Mouse (Mus musculus) heart, embryonic 11.5 days (tissue): ENCODE measurements around the gene Tax1bp1. TPM values are rescaled to one million over a fixed set of nuclear protein-coding genes. Genes with fewer than 3 reads are reported as not detected.
"Not testable (repeated sequence)": the region's sequence is repeated elsewhere in the genome, so short reads cannot be mapped to it uniquely, and the experiment has no call there.

Experiments
- ATAC-seq: fragments of 200-750 bp; cut with Nextera tagmentation; replicated peaks from 2 replicates; pipeline ENCODE4 v1.8.0; 2017; ENCODE audit warnings: moderate library complexity; ENCODE audit not compliant: insufficient number of reproducible peaks, low FRiP score, low TSS enrichment
- H3K27ac ChIP-seq: fragments of 300-500 bp; sonication (generic); 2 replicates; pipeline ENCODE4 v1.5.1; 2014; ENCODE audit warnings: mild to moderate bottlenecking, low read depth, low read length
- H3K27me3 ChIP-seq: fragments of 300-500 bp; sonication (generic); 2 replicates; pipeline ENCODE4 v1.6.1; 2014; ENCODE audit warnings: mild to moderate bottlenecking, low read length, mixed read lengths; ENCODE audit not compliant: control insufficient read depth, insufficient read depth
- H3K36me3 ChIP-seq: fragments of 300-500 bp; sonication (generic); 2 replicates; pipeline ENCODE4 v1.6.1; 2014; ENCODE audit warnings: mild to moderate bottlenecking, low read length, moderate library complexity, mixed read lengths; ENCODE audit not compliant: control insufficient read depth, insufficient read depth
- H3K4me1 ChIP-seq: fragments of 300-500 bp; sonication (generic); 2 replicates; pipeline ENCODE4 v1.6.1; 2014; ENCODE audit warnings: low read length; ENCODE audit not compliant: control insufficient read depth, insufficient read depth
- H3K4me2 ChIP-seq: fragments of 300-500 bp; sonication (generic); 2 replicates; pipeline ENCODE4 v1.6.1; 2014; ENCODE audit warnings: mild to moderate bottlenecking, moderate library complexity
- H3K4me3 ChIP-seq: fragments of 300-500 bp; sonication (generic); 2 replicates; pipeline ENCODE4 v1.5.1; 2014; ENCODE audit warnings: low read depth, low read length
- H3K9ac ChIP-seq: fragments of 300-500 bp; sonication (generic); 2 replicates; pipeline ENCODE4 v1.6.1; 2014; ENCODE audit warnings: mild to moderate bottlenecking, low read depth, low read length, moderate library complexity
- H3K9me3 ChIP-seq: fragments of 300-500 bp; sonication (generic); replicated peaks from 2 replicates; pipeline ENCODE4 v1.6.1; 2016; ENCODE audit warnings: low read length; ENCODE audit not compliant: control insufficient read depth
- WGBS: fragments of 180-500 bp; shearing (Covaris S2); extraction: QIAGEN DNeasy Blood & Tissue Kit; methylation state at CpG from one replicate; pipeline ENCODE4 v1.1.7; 2014; ENCODE audit not compliant: insufficient replicate concordance; 5-methylcytosine and 5-hydroxymethylcytosine counted together
- polyA plus RNA-seq: library from polyadenylated mRNA; unstranded; fragments of >200 nt; fragmentation: Nextera tagmentation; extraction: Ambion mirVana; gene quantifications from 2 replicates; pipeline ENCODE4 v1.2.1, GENCODE M21; 2014

Tax1bp1 gene
- polyA plus RNA-seq, result 92.5 and 100 TPM in 2 replicates

DNA sequence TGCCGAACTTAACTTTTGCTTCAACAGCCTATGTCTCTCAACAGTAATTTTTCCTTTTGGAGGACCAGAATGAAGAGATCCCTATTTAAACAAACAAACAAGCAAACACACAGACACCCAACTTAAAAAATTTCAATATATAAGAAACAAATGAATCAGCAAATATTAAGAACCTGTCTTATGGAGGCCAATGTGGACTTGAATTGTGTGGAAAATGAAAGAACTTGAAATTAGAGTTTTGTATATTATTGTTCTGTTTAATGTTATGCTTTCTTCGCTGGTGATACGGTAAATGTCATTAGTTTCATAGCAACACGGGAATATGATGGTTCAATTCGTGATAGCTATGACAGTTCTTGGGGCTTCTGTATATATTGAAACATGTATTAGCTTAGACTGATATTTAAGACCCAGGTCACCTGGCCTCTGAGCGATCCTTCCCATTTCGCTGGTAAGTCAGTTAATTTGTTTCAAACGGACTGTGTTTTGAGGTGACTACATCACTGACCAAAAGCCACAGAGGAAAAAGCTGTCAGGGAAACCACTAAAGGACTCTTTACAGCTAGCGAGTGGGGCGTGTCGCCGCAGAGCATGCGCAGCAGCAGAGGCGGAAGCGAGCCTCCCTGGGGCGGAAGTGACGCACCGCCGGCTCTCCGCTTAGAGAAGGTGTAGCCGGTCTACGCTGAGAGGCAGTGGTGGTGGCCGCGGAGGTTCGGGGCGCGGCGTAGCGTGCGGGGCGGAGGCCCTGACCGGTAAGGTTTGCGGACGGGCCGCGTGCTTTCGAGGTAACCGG is at the start of gene Tax1bp1:
TSS of gene Tax1bp1 (plus strand) at position 626 of the 793 bp plus-strand sequence.
- peak; percentile 96 for ATAC-seq
- 4% methylated on average over 38 of the region's 38 CpGs for WGBS
- H3K4me3 ChIP-seq, result peak within 1 kb of the TSS; percentile 98

GRCm38 (mm10) chr6:52667641-52668040 is 45.9 kb upstream of the Tax1bp1 start:
- ATAC-seq, result no peak
- Histone ChIP-seq H3K36me3 (no peaks in the 10 kb centered on the region), H3K4me1 (no peaks in the 10 kb centered on the region), H3K27me3 (no peaks in the 10 kb centered on the region), H3K27ac (no peak overlapping the region), H3K9me3 (no peaks in the 10 kb centered on the region), H3K9ac (no peak overlapping the region), H3K4me3 (no peak overlapping the region), H3K4me2 (no peak overlapping the region)
- 75% methylated on average over 3 of the region's 3 CpGs for WGBS

More for the DNA sequence above, at the start of gene Tax1bp1:
- Histone ChIP-seq H3K27ac (peak within 1 kb of the TSS; percentile 87), H3K9ac (peak within 1 kb of the TSS; percentile 96), H3K9me3 (no peaks in the 10 kb centered on the region), H3K27me3 (no peaks in the 10 kb centered on the region), H3K4me2 (peak within 1 kb of the TSS; percentile 75), H3K36me3 (no peaks in the 10 kb centered on the region), H3K4me1 (no peaks in the 10 kb centered on the region)

DNA sequence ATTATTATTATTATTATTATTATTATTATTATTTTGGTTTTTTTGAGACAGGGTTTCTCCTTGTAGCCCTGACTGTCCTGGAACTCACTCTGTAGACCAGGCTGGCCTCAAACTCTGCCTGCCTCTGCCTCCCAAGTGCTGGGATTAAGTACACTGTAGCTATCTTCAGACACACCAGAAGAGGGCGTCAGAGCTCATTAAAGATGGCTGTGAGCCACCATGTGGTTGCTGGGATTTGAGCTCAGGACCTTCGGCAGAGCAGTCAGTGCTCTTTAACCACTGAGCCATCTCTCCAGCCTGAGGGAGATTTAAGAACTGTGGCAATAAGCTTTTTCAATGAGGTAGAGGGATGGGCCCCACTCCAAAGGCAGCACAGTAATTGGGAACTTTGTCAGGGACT is 43.7 kb upstream of the Tax1bp1 start:
- not testable (repeated sequence) for H3K4me1 ChIP-seq, H3K9ac ChIP-seq, H3K27me3 ChIP-seq, H3K4me2 ChIP-seq, H3K4me3 ChIP-seq, ATAC-seq, H3K36me3 ChIP-seq, H3K27ac ChIP-seq, H3K9me3 ChIP-seq
- 43% methylated on average over 2 of the region's 2 CpGs for WGBS

DNA sequence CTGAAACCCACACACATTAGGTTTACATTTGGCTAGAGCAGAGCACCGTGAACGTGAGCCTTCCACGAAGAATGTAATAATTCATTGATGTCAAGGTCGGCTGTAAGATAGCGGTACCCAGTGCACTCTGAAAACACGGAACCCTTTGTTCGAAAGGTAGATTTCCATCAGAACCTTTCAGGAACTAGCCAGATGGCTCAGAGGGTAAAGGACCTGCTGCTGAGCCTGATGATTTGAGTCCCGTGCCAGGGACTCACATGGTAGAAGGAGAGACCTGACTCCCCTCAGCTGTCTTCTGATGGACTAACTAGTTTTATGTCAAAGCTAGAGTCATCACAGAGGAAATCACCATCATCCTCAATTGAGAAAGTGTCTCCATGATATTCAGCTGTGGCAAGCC is 41.7 kb upstream of the Tax1bp1 start:
- Histone ChIP-seq H3K9ac (no peak overlapping the region), H3K4me3 (no peak overlapping the region), H3K36me3 (no peaks in the 10 kb centered on the region), H3K9me3 (no peaks in the 10 kb centered on the region), H3K4me1 (no peaks in the 10 kb centered on the region), H3K27me3 (no peaks in the 10 kb centered on the region), H3K27ac (no peak overlapping the region), H3K4me2 (no peak overlapping the region)
- no peak for ATAC-seq
- WGBS, result 70% methylated on average over 8 of the region's 8 CpGs

DNA sequence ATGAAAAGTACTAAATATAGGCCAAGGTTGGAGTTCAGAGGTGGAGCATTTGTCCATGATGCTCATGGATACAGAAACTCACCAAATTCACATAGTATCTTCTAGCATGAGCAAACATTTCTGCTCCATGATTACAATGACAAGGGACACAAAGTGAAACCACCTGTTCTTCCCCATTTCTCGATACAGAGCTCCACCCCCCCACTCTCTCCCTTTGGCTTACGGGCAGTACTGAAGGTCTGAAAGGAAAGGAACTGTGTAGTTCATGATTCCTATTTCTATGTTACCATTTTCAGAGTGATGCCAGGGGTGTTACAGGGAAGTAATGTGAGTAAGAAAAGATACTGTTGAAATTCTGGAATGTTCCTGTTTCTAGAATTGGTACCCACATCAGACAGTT is 41.0 kb upstream of the Tax1bp1 start:
- H3K4me3 ChIP-seq, result no peak overlapping the region
- no peaks in the 10 kb centered on the region for H3K27me3 ChIP-seq
- no peaks in the 10 kb centered on the region for H3K4me1 ChIP-seq
- H3K9me3 ChIP-seq, result no peaks in the 10 kb centered on the region
- no peaks in the 10 kb centered on the region for H3K36me3 ChIP-seq
- no peak for ATAC-seq
- no peak overlapping the region for H3K9ac ChIP-seq
- H3K4me2 ChIP-seq, result no peak overlapping the region
- WGBS, result 65% methylated on average over 2 of the region's 2 CpGs
- H3K27ac ChIP-seq, result no peak overlapping the region

DNA sequence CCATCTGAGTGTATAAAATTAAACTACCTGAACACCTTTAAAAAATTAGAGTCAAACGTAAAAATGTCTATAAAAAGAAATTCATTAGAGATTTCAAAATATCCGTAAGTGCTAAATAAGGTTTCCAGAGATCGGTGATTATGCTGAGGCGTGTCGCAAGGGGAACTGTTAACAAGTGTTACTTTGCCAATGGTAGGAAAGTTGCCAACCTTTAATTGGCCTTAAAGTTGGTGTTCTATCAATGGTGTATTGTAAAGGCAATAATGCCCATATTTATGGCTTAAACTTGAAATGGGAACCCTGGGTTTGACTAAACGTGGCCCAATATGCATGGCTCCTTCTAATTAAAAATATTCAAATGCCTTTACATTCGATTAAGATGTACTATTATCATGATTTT is 39.8 kb upstream of the Tax1bp1 start:
- Histone ChIP-seq H3K4me1 (no peaks in the 10 kb centered on the region), H3K4me3 (no peak overlapping the region), H3K36me3 (no peaks in the 10 kb centered on the region), H3K4me2 (no peak overlapping the region), H3K9ac (no peak overlapping the region), H3K9me3 (no peaks in the 10 kb centered on the region), H3K27ac (no peak overlapping the region), H3K27me3 (no peaks in the 10 kb centered on the region)
- ATAC-seq, result no peak
- WGBS, result 85% methylated on average over 7 of the region's 7 CpGs

- 66% methylated on average over 12 of the region's 12 CpGs for WGBS
- no peaks in the 10 kb centered on the region for H3K27me3 ChIP-seq
- ATAC-seq, result no peak
- no peaks in the 10 kb centered on the region for H3K36me3 ChIP-seq
- no peaks in the 10 kb centered on the region for H3K4me1 ChIP-seq
- H3K27ac ChIP-seq, result no peak overlapping the region
- no peak overlapping the region for H3K9ac ChIP-seq
- H3K9me3 ChIP-seq, result no peaks in the 10 kb centered on the region
- no peak overlapping the region for H3K4me2 ChIP-seq
- H3K4me3 ChIP-seq, result no peak overlapping the region
These were observed 39.0 kb upstream of the Tax1bp1 start for GRCm38 (mm10) chr6:52674541-52674940.

GRCm38 (mm10) chr6:52675222-52675921 is 38.2 kb upstream of the Tax1bp1 start:
- Histone ChIP-seq H3K36me3 (no peaks in the 10 kb centered on the region), H3K27ac (no peak overlapping the region), H3K27me3 (no peaks in the 10 kb centered on the region), H3K4me3 (no peak overlapping the region), H3K4me1 (no peaks in the 10 kb centered on the region), H3K9ac (no peak overlapping the region), H3K4me2 (no peak overlapping the region), H3K9me3 (no peaks in the 10 kb centered on the region)
- no peak for ATAC-seq
- WGBS, result 69% methylated on average over 4 of the region's 4 CpGs
